Mouse (Mus musculus) stomach, postnatal 0 days (tissue): ENCODE data around the gene Zfp609. TPM values are rescaled to one million over a fixed set of nuclear protein-coding genes. Genes with fewer than 3 reads are reported as not detected.

Experiments
- ATAC-seq: fragments of 200-750 bp; cut with Nextera tagmentation; 2 replicates; pipeline ENCODE4 v1.8.0; 2017; ENCODE audit not compliant: low FRiP score, low TSS enrichment
- DNase-seq: peaks from one replicate; pipeline ENCODE4 v3.0.0-alpha.2; 2016; ENCODE audit warnings: low spot score
- H3K27ac ChIP-seq: fragments of 300-500 bp; sonication (generic); replicated peaks from 2 replicates; pipeline ENCODE4 v1.5.1; 2014; ENCODE audit warnings: mild to moderate bottlenecking, control low read depth
- H3K27me3 ChIP-seq: fragments of 300-500 bp; sonication (generic); 2 replicates; pipeline ENCODE4 v1.6.1; 2014; ENCODE audit warnings: low read length; ENCODE audit not compliant: control insufficient read depth, insufficient read depth
- H3K36me3 ChIP-seq: fragments of 300-500 bp; sonication (generic); 2 replicates; pipeline ENCODE4 v1.6.1; 2014; ENCODE audit warnings: low read length, mixed read lengths; ENCODE audit not compliant: control insufficient read depth, insufficient read depth
- H3K4me1 ChIP-seq: fragments of 300-500 bp; sonication (generic); replicated peaks from 2 replicates; pipeline ENCODE4 v1.6.1; 2014; ENCODE audit warnings: antibody characterized with exemption; ENCODE audit not compliant: control insufficient read depth, insufficient read depth
- H3K4me2 ChIP-seq: fragments of 300-500 bp; sonication (generic); replicated peaks from 2 replicates; pipeline ENCODE4 v1.6.1; 2014; ENCODE audit warnings: low read depth, mild to moderate bottlenecking, control low read depth, moderate library complexity
- H3K4me3 ChIP-seq: fragments of 300-500 bp; sonication (generic); 2 replicates; pipeline ENCODE4 v1.5.1; 2014; ENCODE audit warnings: low read depth, low read length, control low read depth
- H3K9ac ChIP-seq: fragments of 300-500 bp; sonication (generic); 2 replicates; pipeline ENCODE4 v1.6.1; 2014; ENCODE audit warnings: mild to moderate bottlenecking, low read length, control low read depth, mixed read lengths
- H3K9me3 ChIP-seq: fragments of 300-500 bp; sonication (generic); 2 replicates; pipeline ENCODE4 v1.6.1; 2016; ENCODE audit warnings: low read length; ENCODE audit not compliant: control insufficient read depth
- CTCF ChIP-seq: IDR thresholded peaks from 2 replicates; pipeline ENCODE4 v1.5.1; 2016; ENCODE audit warnings: antibody characterized with exemption, low read depth, mild to moderate bottlenecking, moderate library complexity
- EP300 ChIP-seq: optimal IDR thresholded peaks from 2 replicates; pipeline ENCODE3; 2016; ENCODE audit warnings: antibody characterized with exemption
- WGBS: fragments of 180-500 bp; shearing (Covaris S2); extraction: QIAGEN DNeasy Blood & Tissue Kit; methylation state at CpG from one replicate; pipeline ENCODE4 v1.1.7; 2014; 5-methylcytosine and 5-hydroxymethylcytosine counted together
- polyA plus RNA-seq: library from polyadenylated mRNA; unstranded; fragments of >200 nt; fragmentation: Nextera tagmentation; extraction: Ambion mirVana; gene quantifications from 2 replicates; pipeline ENCODE4 v1.2.1, GENCODE M21; 2015

The Zfp609 gene
- polyA plus RNA-seq, 1 experiment from 2014 or later = 2.4 TPM

- Histone ChIP-seq H3K4me1 (peaks cover 12% of the 10 kb centered on the region; the same call in 1 of the 2 replicates), H3K4me2 (no peak overlapping the region), H3K27me3 (no peaks in the 10 kb centered on the region), H3K9ac (no peak overlapping the region), H3K4me3 (no peak overlapping the region), H3K36me3 (0 out of 2 replicates have a peak, but pooled peaks cover 8% of the 10 kb centered on the region), H3K27ac (no peak overlapping the region; the same call in 1 of the 2 replicates), H3K9me3 (no peaks in the 10 kb centered on the region)
- DNase-seq (no peak), ATAC-seq (no peak)
- 61% methylated on average over 3 of the region's 3 CpGs for WGBS
- TF ChIP-seq CTCF = no peak
- TF ChIP-seq EP300 = no peak
Observed at GRCm38 (mm10) chr9:65793086-65793485, 34.3 kb downstream of the Zfp609 start.

GRCm38 (mm10) chr9:65791846-65792245, 35.5 kb downstream of the Zfp609 start:
- Histone ChIP-seq H3K27me3 (no peaks in the 10 kb centered on the region), H3K4me3 (no peak overlapping the region), H3K9me3 (no peaks in the 10 kb centered on the region), H3K36me3 (0 out of 2 replicates have a peak, but pooled peaks cover 8% of the 10 kb centered on the region), H3K9ac (no peak overlapping the region), H3K4me1 (peaks cover 17% of the 10 kb centered on the region), H3K4me2 (no peak overlapping the region), H3K27ac (peak overlapping the region; percentile 5; the same call in 1 of the 2 replicates)
- DNase-seq = no peak
- TF ChIP-seq EP300 = no peak
- TF ChIP-seq CTCF = no peak
- no peak for ATAC-seq

GRCm38 (mm10) chr9:65791106-65791505, 36.3 kb downstream of the Zfp609 start:
- H3K27me3 ChIP-seq = no peaks in the 10 kb centered on the region
- no peak overlapping the region for H3K4me3 ChIP-seq
- 0 out of 2 replicates have a peak overlapping the region, but pooled peaks have one; percentile 30 for H3K27ac ChIP-seq
- WGBS = 62% methylated on average over 4 of the region's 4 CpGs
- 0 out of 2 replicates have a peak, but pooled peaks cover 8% of the 10 kb centered on the region for H3K36me3 ChIP-seq
- ATAC-seq = no peak
- no peak overlapping the region for H3K9ac ChIP-seq
- no peaks in the 10 kb centered on the region for H3K9me3 ChIP-seq
- TF ChIP-seq EP300 (no peak), CTCF (no peak)
- H3K4me1 ChIP-seq = peaks cover 17% of the 10 kb centered on the region
- DNase-seq = no peak
- no peak overlapping the region for H3K4me2 ChIP-seq

GRCm38 (mm10) chr9:65789788-65790187, 37.6 kb downstream of the Zfp609 start:
- no peak for TF ChIP-seq CTCF
- no peak for TF ChIP-seq EP300
- H3K4me3 ChIP-seq = no peak overlapping the region
- no peak for ATAC-seq
- no peaks in the 10 kb centered on the region for H3K27me3 ChIP-seq
- DNase-seq = no peak
- H3K9ac ChIP-seq = no peak overlapping the region
- peaks cover 17% of the 10 kb centered on the region for H3K4me1 ChIP-seq
- 83% methylated on average over 3 of the region's 3 CpGs for WGBS
- H3K36me3 ChIP-seq = 0 out of 2 replicates have a peak, but pooled peaks cover 6% of the 10 kb centered on the region
- H3K27ac ChIP-seq = no peak overlapping the region
- H3K4me2 ChIP-seq = no peak overlapping the region
- no peaks in the 10 kb centered on the region for H3K9me3 ChIP-seq

GRCm38 (mm10) chr9:65788556-65788955, 38.8 kb downstream of the Zfp609 start:
- no peak overlapping the region for H3K4me2 ChIP-seq
- H3K9ac ChIP-seq = no peak overlapping the region
- no peaks in the 10 kb centered on the region for H3K36me3 ChIP-seq
- DNase-seq (no peak), ATAC-seq (no peak)
- no peak overlapping the region for H3K4me3 ChIP-seq
- WGBS = 36% methylated on average over 4 of the region's 4 CpGs
- H3K9me3 ChIP-seq = no peaks in the 10 kb centered on the region
- TF ChIP-seq EP300 = no peak
- H3K27ac ChIP-seq = no peak overlapping the region
- H3K4me1 ChIP-seq = peaks cover 17% of the 10 kb centered on the region
- H3K27me3 ChIP-seq = no peaks in the 10 kb centered on the region

- TF ChIP-seq CTCF (no peak), EP300 (no peak)
- Histone ChIP-seq H3K4me2 (no peak overlapping the region), H3K36me3 (no peaks in the 10 kb centered on the region), H3K27me3 (no peaks in the 10 kb centered on the region), H3K9ac (no peak overlapping the region), H3K27ac (peak overlapping the region; percentile 81), H3K4me1 (peaks cover 17% of the 10 kb centered on the region), H3K4me3 (no peak overlapping the region), H3K9me3 (no peaks in the 10 kb centered on the region)
- WGBS = 57% methylated on average over 4 of the region's 4 CpGs
- DNase-seq (no peak), ATAC-seq (no peak)
Observed at GRCm38 (mm10) chr9:65787829-65788344, 39.5 kb downstream of the Zfp609 start.
